Mouse (Mus musculus): ENCODE results near the gene Mgrn1. TPM values are rescaled to one million over a fixed set of nuclear protein-coding genes. Genes with fewer than 3 reads are reported as not detected.

The Mgrn1 gene
- polyA plus RNA-seq, 1 experiment from 2014 or later: 75.6 TPM

GRCm38 (mm10) chr16:4946155-4946554 lies 60.1 kb downstream of the Mgrn1 start:
- Histone ChIP-seq H3K36me3 (ENCODE audit: insufficient read depth, low read length) (peaks cover 29% of the 10 kb centered on the region), H3K9me3 (ENCODE audit: low read length) (no peaks in the 10 kb centered on the region), H3K4me1 (ENCODE audit: insufficient read depth, low read depth, low read length) (no peaks in the 10 kb centered on the region), H3K4me2 (replicated peaks; ENCODE audit: low read depth, low read length) (no peak overlapping the region), H3K4me3 (ENCODE audit: low read depth, low read length) (no peak overlapping the region), H3K27me3 (replicated peaks; ENCODE audit: insufficient read depth, low read length) (no peaks in the 10 kb centered on the region), H3K27ac (ENCODE audit: low read length) (no peak overlapping the region), H3K9ac (replicated peaks; ENCODE audit: low read depth) (no peak overlapping the region)
- TF ChIP-seq CTCF (IDR thresholded peaks at IDR 0.05) (no peak), EP300 (IDR thresholded peaks at IDR 0.05) (no peak)
- DNase-seq (ENCODE audit: low spot score) (no peak), ATAC-seq (no peak)
- WGBS: 90% methylated on average over 3 of the region's 3 CpGs

GRCm38 (mm10) chr16:4947378-4947777 lies 61.3 kb downstream of the Mgrn1 start:
- no peak overlapping the region for H3K4me3 ChIP-seq (ENCODE audit: low read depth, low read length)
- ATAC-seq (no peak), DNase-seq (ENCODE audit: low spot score) (no peak)
- no peak overlapping the region for H3K9ac ChIP-seq (replicated peaks; ENCODE audit: low read depth)
- H3K27me3 ChIP-seq (replicated peaks; ENCODE audit: insufficient read depth, low read length): no peaks in the 10 kb centered on the region
- TF ChIP-seq EP300 (IDR thresholded peaks at IDR 0.05) (no peak), CTCF (IDR thresholded peaks at IDR 0.05) (no peak)
- no peaks in the 10 kb centered on the region for H3K9me3 ChIP-seq (ENCODE audit: low read length)
- peaks cover 29% of the 10 kb centered on the region for H3K36me3 ChIP-seq (ENCODE audit: insufficient read depth, low read length)
- no peak overlapping the region for H3K27ac ChIP-seq (ENCODE audit: low read length)
- no peak overlapping the region for H3K4me2 ChIP-seq (replicated peaks; ENCODE audit: low read depth, low read length)
- WGBS: 71% methylated on average over 4 of the region's 4 CpGs
- no peaks in the 10 kb centered on the region for H3K4me1 ChIP-seq (ENCODE audit: insufficient read depth, low read depth, low read length)

- WGBS: 93% methylated on average over 3 of the region's 3 CpGs
- no peak overlapping the region for H3K27ac ChIP-seq (ENCODE audit: low read length)
- TF ChIP-seq EP300 (IDR thresholded peaks at IDR 0.05) (no peak), CTCF (IDR thresholded peaks at IDR 0.05) (no peak)
- H3K4me1 ChIP-seq (ENCODE audit: insufficient read depth, low read depth, low read length): no peaks in the 10 kb centered on the region
- no peak overlapping the region for H3K4me3 ChIP-seq (ENCODE audit: low read depth, low read length)
- DNase-seq (ENCODE audit: low spot score) (no peak), ATAC-seq (no peak)
- H3K36me3 ChIP-seq (ENCODE audit: insufficient read depth, low read length): 0 out of 2 replicates have a peak, but pooled peaks cover 20% of the 10 kb centered on the region
- H3K9ac ChIP-seq (replicated peaks; ENCODE audit: low read depth): no peak overlapping the region
- H3K4me2 ChIP-seq (replicated peaks; ENCODE audit: low read depth, low read length): no peak overlapping the region
- no peaks in the 10 kb centered on the region for H3K9me3 ChIP-seq (ENCODE audit: low read length)
- no peaks in the 10 kb centered on the region for H3K27me3 ChIP-seq (replicated peaks; ENCODE audit: insufficient read depth, low read length)
Measured at GRCm38 (mm10) chr16:4956609-4957008, 70.6 kb downstream of the Mgrn1 start.

- H3K27me3 ChIP-seq (replicated peaks; ENCODE audit: insufficient read depth, low read length): no peaks in the 10 kb centered on the region
- H3K9me3 ChIP-seq (ENCODE audit: low read length): no peaks in the 10 kb centered on the region
- no peak overlapping the region for H3K9ac ChIP-seq (replicated peaks; ENCODE audit: low read depth)
- H3K27ac ChIP-seq (ENCODE audit: low read length): no peak overlapping the region
- DNase-seq (ENCODE audit: low spot score) (no peak), ATAC-seq (no peak)
- H3K36me3 ChIP-seq (ENCODE audit: insufficient read depth, low read length): 0 out of 2 replicates have a peak, but pooled peaks cover 20% of the 10 kb centered on the region
- no peak for TF ChIP-seq CTCF (IDR thresholded peaks at IDR 0.05)
- no peaks in the 10 kb centered on the region for H3K4me1 ChIP-seq (ENCODE audit: insufficient read depth, low read depth, low read length)
- H3K4me3 ChIP-seq (ENCODE audit: low read depth, low read length): no peak overlapping the region
- 90% methylated on average over 3 of the region's 3 CpGs for WGBS
- H3K4me2 ChIP-seq (replicated peaks; ENCODE audit: low read depth, low read length): no peak overlapping the region
Measured at GRCm38 (mm10) chr16:4957446-4957845, 71.4 kb downstream of the Mgrn1 start.

- TF ChIP-seq CTCF (IDR thresholded peaks at IDR 0.05) (no peak), EP300 (IDR thresholded peaks at IDR 0.05) (no peak)
- no peak for DNase-seq (ENCODE audit: low spot score)
- H3K27me3 ChIP-seq (replicated peaks; ENCODE audit: insufficient read depth, low read length): no peaks in the 10 kb centered on the region
- no peak overlapping the region for H3K4me2 ChIP-seq (replicated peaks; ENCODE audit: low read depth, low read length)
- no peak overlapping the region for H3K27ac ChIP-seq (ENCODE audit: low read length)
- no peaks in the 10 kb centered on the region for H3K9me3 ChIP-seq (ENCODE audit: low read length)
- peaks cover 5% of the 10 kb centered on the region; the same call in 1 of the 2 replicates for H3K4me1 ChIP-seq (ENCODE audit: insufficient read depth, low read depth, low read length)
- ATAC-seq: no peak
- no peak overlapping the region for H3K4me3 ChIP-seq (ENCODE audit: low read depth, low read length)
- 0 out of 2 replicates have a peak, but pooled peaks cover 4% of the 10 kb centered on the region for H3K36me3 ChIP-seq (ENCODE audit: insufficient read depth, low read length)
- H3K9ac ChIP-seq (replicated peaks; ENCODE audit: low read depth): no peak overlapping the region
- 84% methylated on average over 8 of the region's 8 CpGs for WGBS
Measured at GRCm38 (mm10) chr16:4960260-4960659, 74.2 kb downstream of the Mgrn1 start.

- TF ChIP-seq CTCF (IDR thresholded peaks at IDR 0.05): no peak
- no peak for TF ChIP-seq EP300 (IDR thresholded peaks at IDR 0.05)
- DNase-seq (ENCODE audit: low spot score) (peak; percentile 17), ATAC-seq (no peak)
- 33% methylated on average over 9 of the region's 9 CpGs for WGBS
- H3K4me3 ChIP-seq (ENCODE audit: low read depth, low read length): peak overlapping the region; percentile 76
- peak overlapping the region; percentile 85 for H3K4me2 ChIP-seq (replicated peaks; ENCODE audit: low read depth, low read length)
- H3K9me3 ChIP-seq (ENCODE audit: low read length): no peaks in the 10 kb centered on the region
- no peaks in the 10 kb centered on the region for H3K27me3 ChIP-seq (replicated peaks; ENCODE audit: insufficient read depth, low read length)
- H3K9ac ChIP-seq (replicated peaks; ENCODE audit: low read depth): peak overlapping the region; percentile 70
- 0 out of 2 replicates have a peak, but pooled peaks cover 4% of the 10 kb centered on the region for H3K36me3 ChIP-seq (ENCODE audit: insufficient read depth, low read length)
- peak overlapping the region; percentile 88; the same call in 1 of the 2 replicates for H3K27ac ChIP-seq (ENCODE audit: low read length)
- peaks cover 5% of the 10 kb centered on the region; the same call in 1 of the 2 replicates for H3K4me1 ChIP-seq (ENCODE audit: insufficient read depth, low read depth, low read length)
Measured at GRCm38 (mm10) chr16:4963346-4963745, 77.3 kb downstream of the Mgrn1 start.
